Mouse (Mus musculus) spleen, postnatal 14 days (tissue): ENCODE measurements around the gene Dusp12.

Experiments used
- DNase-seq, 2 experiments: peaks; one replicate each; pipeline ENCODE4 v3.0.0; 2021 to 2022; ENCODE audit warnings: low spot score in 2 of 2

Dusp12 gene

GRCm38 (mm10) chr1:170884978-170885561 is at the start of gene Dusp12, which contains the start of gene Gm26620:
Gene Dusp12, minus strand, starts transcription at chr1:170885540.
Gene Gm26620, plus strand, starts transcription at chr1:170885065.
- peak; percentile 52 to 69 for DNase-seq

- DNase-seq: no peak
Observed at GRCm38 (mm10) chr1:170934383-170934782, 49.0 kb upstream of the Dusp12 start.

GRCm38 (mm10) chr1:170933940-170934339 is 48.6 kb upstream of the Dusp12 start:
- DNase-seq: no peak

- DNase-seq: no peak
Observed at GRCm38 (mm10) chr1:170933386-170933920, 48.1 kb upstream of the Dusp12 start.

GRCm38 (mm10) chr1:170932043-170932442 is 46.7 kb upstream of the Dusp12 start:
- no peak for DNase-seq

- no peak for DNase-seq
Observed at GRCm38 (mm10) chr1:170929245-170929644, 43.9 kb upstream of the Dusp12 start.

- peak; percentile 28 to 29 for DNase-seq
Observed at GRCm38 (mm10) chr1:170928467-170928866, 43.1 kb upstream of the Dusp12 start.

- DNase-seq: peak in 1 of 2 experiments; percentile 28
Observed at GRCm38 (mm10) chr1:170927378-170927777, 42.0 kb upstream of the Dusp12 start, which contains the start of gene Fcrla. Gene Fcrla, minus strand, starts transcription at chr1:170927583.

GRCm38 (mm10) chr1:170926941-170927340 is 41.6 kb upstream of the Dusp12 start:
- DNase-seq: no peak

- no peak for DNase-seq
Observed at GRCm38 (mm10) chr1:170924485-170924884, 39.1 kb upstream of the Dusp12 start.

GRCm38 (mm10) chr1:170919308-170919707 is 34.0 kb upstream of the Dusp12 start:
- DNase-seq: no peak

GRCm38 (mm10) chr1:170915657-170916056 is 30.3 kb upstream of the Dusp12 start:
- no peak for DNase-seq

- DNase-seq: no peak
Observed at GRCm38 (mm10) chr1:170912891-170913615, 27.7 kb upstream of the Dusp12 start, which contains the start of gene Fcrlb. Gene Fcrlb, minus strand, starts transcription at chr1:170912941.

GRCm38 (mm10) chr1:170911907-170912660 is 26.7 kb upstream of the Dusp12 start:
- no peak for DNase-seq

- DNase-seq: no peak
Observed at GRCm38 (mm10) chr1:170908341-170908740, 23.0 kb upstream of the Dusp12 start.

GRCm38 (mm10) chr1:170907456-170908191 is 22.3 kb upstream of the Dusp12 start:
- no peak for DNase-seq

- DNase-seq: no peak
Observed at GRCm38 (mm10) chr1:170907111-170907455, 21.7 kb upstream of the Dusp12 start.

GRCm38 (mm10) chr1:170903485-170903884 is 18.1 kb upstream of the Dusp12 start:
- DNase-seq: no peak

GRCm38 (mm10) chr1:170901536-170902238 is 16.3 kb upstream of the Dusp12 start:
- peak; percentile 78 to 85 for DNase-seq

GRCm38 (mm10) chr1:170900799-170901467 is 15.6 kb upstream of the Dusp12 start:
- peak in 1 of 2 experiments; percentile 56 for DNase-seq
